Mouse (Mus musculus): ENCODE data around the gene Abcc5.
A peak's percentile ranks its signal among the peaks of the same experiment; 100 is the strongest.

The Abcc5 gene

DNA sequence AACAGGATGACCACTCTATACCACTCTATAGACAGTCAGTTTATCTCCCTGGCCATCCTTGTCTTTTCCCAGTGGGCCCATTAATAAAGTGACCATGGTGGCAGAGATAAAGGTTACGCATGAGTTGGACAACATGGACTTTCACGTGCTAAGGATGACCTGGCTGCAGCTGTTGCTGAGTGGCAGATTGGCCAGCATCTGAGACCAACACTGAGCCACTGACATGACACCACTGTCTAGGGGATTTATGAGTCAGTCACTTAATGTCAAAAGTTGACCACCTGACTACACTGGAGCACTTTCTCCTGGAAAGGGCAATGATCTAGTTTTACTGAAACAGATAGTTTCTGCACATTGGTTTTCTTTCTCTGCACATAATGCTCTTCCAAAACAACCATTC is 71.4 kb downstream of the Abcc5 start:
- DNase-seq = no peak

DNA sequence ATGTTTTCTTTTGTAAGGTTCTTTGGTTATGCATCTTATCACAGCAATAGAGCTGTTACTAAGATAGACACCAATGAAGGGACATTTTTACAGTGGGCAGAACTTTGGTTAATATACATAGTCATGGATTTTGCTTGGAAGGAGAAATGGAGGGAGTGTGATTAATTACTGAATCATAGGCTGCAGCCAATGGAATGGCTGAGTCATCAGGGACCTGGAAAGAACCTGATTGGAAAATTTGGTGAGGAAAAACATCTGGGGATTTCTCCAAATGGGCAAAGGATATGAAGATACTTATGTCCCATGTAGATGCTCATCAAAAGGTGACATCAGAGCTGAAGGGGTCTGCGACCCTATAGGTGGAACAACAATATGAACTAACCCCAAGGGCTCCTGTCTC is 72.2 kb downstream of the Abcc5 start:
- no peak for DNase-seq

DNA sequence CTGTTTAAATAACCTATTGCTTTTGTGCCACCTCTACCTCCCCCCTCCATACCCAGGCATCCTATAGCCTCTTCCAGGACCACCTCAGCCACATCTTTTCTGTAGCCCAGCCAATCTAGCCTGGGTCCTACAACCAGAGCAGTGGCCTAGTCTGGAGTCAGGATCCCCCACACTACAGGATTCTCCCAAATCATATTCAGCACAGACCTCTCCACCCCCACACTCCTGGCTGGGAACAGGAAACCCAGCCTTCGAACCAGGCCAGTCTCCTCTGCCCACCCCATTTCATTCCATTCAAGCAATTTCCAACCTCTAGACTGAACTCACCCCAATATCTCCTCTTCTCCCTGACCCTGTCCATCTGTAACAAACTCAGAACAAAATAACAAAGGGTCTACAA is 80.7 kb downstream of the Abcc5 start:
- DNase-seq = no peak

DNA sequence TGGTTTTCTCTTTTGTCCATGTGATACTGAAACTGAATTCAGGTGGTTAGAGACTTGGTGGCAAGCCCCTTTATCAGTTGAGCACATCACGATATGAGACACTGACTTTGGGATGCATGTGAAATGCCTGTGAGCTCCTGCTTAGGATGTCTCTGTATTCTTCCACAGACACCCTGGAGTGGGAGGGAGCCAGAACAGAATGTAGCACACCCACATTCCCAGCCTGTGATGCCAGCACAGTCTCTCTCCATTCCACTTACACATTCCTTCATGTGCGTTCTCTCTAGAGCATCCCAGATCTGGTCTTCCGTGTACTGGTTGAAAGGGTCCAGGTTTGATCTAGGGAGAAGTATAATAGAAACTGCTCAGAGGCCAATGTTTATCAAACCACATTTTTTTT is 87.6 kb downstream of the Abcc5 start:
- peak; percentile 89 for DNase-seq

DNA sequence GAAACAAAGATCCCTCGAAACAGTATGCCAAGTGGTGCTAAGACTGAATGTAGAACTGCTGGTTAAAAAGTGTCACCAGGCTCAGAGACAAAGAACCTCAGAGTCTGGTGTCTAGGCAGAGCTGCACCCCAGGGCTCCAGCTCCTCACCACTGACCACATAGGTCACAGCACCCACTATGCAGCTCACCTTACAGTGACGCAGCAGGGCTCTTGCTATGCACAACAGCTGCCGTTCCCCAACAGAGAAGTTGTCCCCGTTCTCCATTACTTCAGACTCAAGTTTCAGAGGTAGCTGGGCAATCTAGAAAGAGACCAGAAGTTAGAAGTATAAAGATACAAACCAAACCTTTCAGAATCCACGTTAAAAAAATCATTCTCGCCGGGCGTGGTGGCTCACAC is 91.3 kb downstream of the Abcc5 start:
- DNase-seq = no peak

DNA sequence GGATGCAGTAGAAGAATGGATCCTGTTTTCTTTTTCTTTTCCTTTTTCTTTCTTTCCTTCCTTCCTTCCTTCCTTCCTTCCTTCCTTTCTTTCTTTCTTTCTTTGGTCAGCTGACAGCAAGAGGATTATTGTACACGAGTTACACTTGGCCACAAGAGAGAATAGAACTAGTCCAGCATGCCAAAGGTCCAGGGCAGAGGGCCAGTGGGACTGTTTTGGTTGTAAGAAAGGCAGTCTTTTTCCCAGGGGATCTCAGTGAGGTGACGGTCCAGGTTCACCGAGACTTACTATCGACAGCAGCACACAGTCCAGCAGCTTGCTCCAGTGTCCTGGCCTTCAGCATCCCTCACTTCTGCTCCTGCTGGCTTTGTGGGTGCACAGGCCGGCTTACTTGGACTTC is 97.9 kb downstream of the Abcc5 start:
- DNase-seq = no peak

DNA sequence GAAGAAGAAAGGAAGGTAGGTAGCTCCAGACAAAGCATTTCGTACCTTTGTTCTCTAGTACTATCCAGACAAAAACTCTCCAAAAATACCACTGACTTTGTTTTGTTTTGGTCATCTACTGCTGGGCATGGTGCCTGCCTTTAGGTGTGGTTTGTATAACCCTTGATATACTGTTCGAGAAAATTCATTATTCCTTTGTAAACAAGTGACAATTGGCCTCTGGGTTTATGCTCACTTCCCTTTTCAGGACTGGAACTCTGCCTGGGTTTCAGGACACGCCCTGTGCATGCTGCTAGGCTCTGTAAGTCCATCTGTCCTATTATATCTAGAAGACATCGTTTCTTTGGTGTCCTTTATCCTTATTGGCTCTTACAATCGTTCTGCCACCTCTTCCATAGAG is 100.9 kb downstream of the Abcc5 start, which contains the start of gene Cyp2ab1:
TSS of gene Cyp2ab1 (minus strand) at position 119 of the 400 bp plus-strand sequence.
- DNase-seq = no peak

DNA sequence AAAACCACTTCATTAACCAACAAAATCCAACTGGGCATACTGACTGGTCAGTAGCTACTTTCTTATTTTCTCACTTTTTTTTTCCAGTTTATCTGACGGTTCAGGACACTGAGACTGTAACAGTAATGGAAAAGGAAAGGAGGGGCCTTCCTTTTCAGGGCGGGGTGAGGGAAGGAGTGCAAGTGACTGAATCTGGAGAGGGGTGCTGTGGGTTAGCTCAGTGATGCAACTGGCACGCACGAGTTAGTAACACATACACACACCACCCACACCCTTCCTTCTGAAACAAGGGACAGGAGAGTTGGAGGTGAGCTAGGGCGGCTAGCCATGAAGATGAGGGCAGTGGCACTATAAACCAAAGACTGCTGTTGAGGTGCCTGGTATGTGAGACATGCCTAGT is 102.3 kb downstream of the Abcc5 start:
- no peak for DNase-seq

DNA sequence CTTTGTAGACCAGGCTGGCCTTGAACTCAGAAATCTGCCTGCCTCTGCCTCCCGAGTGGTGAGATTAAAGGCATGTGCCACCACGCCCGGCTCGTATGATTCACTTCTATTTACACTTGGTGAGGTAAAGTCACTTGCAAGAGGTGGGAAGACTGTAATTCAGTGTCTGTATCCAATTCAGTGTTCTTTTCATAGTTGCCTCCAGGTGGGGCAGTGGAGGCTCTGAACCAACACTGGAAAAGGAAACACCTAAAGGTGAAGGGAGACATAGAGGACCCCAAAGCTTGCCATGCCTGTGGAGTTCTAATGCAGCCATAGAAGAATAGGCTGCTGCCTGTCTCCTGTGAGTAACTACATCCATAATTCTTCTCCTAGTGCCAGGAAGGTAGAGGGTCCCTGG is 103.9 kb downstream of the Abcc5 start:
- DNase-seq = no peak

DNA sequence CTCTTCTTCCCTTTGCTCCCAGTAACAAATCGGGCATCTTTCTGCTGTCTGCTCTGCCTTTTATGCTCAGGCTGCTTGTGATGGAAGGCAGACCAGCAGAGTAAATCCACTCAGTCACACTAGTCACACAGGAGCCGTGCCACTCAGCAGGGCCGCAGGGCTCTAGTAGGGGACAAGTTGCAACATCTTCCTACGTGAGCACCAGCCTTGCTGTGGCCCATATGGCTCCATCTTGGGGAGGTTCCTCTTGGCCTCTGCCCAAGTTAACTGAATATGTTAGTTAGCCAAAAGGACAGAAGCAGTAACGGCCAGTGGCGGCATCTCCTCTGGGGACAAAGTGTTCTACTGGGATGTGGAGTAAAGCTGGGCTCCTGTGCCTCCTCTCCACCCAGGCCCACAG is 109.4 kb downstream of the Abcc5 start:
- DNase-seq = no peak

DNA sequence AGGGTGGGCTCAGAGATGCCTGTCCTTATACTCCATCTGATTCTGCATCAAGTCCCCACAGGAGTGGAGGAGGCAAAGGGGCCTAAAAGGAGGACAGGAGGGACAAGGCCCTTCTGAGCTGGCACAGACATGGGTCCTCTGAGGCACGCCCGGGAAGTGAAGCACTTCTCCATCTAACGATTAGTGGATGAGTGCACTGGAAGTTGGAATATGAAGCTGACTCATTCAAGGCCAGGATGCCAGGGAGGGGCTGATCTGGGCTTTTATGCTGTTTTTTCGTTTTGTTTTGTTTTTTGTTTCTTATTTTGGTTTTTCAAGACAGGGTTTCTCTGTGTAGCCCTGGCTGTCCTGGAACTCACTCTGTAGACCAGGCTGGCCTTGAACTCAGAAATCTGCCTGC is 110.9 kb downstream of the Abcc5 start:
- no peak for DNase-seq

DNA sequence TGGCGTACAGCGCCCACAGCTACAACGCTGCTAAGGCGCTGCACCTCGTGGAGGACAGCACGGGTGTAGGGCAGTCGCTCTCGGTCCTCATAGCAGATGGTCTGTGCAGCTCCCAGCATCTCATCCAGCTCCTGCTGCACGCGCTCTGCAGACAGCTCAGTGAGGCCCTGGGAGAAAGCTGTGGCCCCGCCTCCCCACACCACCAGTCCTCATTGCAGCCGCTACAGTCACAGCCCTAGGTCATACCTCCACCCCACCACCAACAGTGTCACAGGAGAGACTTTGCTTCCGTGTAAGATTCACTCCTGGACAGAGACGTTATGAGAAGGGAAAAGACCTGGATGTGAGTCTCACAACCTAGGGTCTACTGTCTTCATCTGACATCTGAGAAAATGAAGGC is 113.9 kb downstream of the Abcc5 start:
- DNase-seq = no peak

DNA sequence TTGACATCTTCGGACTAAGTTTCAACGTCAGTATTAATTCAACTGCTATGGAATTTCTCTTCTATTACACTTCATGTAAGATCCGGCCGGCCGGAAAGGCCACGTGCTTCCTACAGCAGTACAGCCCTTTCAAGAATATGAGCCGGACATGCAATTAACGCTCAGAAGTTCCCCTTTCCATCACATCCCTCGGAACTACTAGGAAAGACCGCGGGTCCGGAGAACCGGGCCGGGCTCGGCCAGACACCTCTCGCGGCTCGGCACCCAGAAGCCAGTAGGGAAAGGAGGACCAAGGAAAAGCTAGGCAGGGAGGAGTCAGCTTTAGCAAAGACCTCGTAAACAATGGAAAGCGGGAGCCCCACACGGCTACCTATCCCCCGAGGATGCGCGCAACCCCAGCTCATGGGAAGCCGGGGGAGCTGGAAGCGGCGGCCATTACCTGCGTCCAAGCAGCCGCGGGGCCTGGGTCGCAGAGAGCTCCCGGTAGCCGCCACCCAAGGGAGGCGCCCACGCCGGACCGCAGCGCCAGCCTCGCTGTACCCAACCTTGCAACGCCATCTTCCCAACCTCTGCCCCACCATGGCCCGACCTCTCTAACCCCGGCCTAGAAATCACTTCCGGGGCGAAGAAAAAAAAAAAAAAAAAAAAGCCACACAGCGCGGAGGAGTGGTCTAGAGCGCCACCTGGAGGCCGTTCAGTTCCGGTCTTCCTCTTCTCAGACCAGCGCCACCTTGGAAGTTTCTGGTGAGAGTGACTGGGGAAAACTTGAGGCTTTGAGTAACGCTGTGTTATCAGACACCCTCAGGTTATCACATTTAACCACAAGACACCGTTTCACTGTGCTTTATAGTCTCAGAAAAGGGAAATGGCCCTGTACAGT is 124.2 kb downstream of the Abcc5 start, which contains the start of gene Parl:
TSS of gene Parl (minus strand) at position 618 of the 880 bp plus-strand sequence.
- peak; percentile 80 for DNase-seq

DNA sequence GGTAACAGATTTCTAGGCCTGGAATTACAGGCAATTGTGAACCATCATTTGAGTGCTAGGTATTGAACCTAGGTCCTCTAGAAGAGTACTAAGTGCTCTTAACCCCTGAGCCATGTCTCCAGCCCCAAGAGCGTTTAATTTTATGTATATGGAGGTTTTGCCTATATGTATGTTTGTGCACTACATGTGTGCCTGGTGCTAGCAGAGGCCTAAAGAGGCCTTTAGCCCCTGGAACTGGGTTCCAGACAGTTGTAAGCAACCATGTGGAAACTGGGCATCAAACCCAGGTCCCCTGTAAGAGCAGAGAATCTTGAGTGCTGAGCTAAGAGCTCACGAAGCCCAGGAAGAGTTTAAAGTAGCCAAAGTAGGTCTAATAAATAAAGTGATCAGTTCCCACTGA is 126.1 kb downstream of the Abcc5 start:
- DNase-seq = no peak
